Mouse (Mus musculus) midbrain, embryonic 15.5 days (tissue): ENCODE data around the gene Sufu. TPM values are rescaled to one million over a fixed set of nuclear protein-coding genes. Genes with fewer than 3 reads are reported as not detected.

ENCODE experiments used
- ATAC-seq: fragments of 200-750 bp; cut with Nextera tagmentation; replicated peaks from 2 replicates; pipeline ENCODE4 v1.8.0; 2017; ENCODE audit warnings: moderate TSS enrichment
- H3K27ac ChIP-seq: fragments of 300-500 bp; sonication (generic); 2 replicates; pipeline ENCODE4 v1.5.1; 2015; ENCODE audit warnings: mild to moderate bottlenecking, inconsistent platforms
- H3K27me3 ChIP-seq: fragments of 300-500 bp; sonication (generic); replicated peaks from 2 replicates; pipeline ENCODE4 v1.6.1; 2015; ENCODE audit warnings: inconsistent platforms
- H3K36me3 ChIP-seq: fragments of 300-500 bp; sonication (generic); replicated peaks from 2 replicates; pipeline ENCODE4 v1.6.1; 2015; ENCODE audit warnings: inconsistent platforms
- H3K4me1 ChIP-seq: fragments of 300-500 bp; sonication (generic); 2 replicates; pipeline ENCODE4 v1.6.1; 2015; ENCODE audit warnings: inconsistent platforms
- H3K4me2 ChIP-seq: fragments of 300-500 bp; sonication (generic); 2 replicates; pipeline ENCODE4 v1.6.1; 2015; ENCODE audit warnings: inconsistent platforms, mild to moderate bottlenecking, moderate library complexity
- H3K4me3 ChIP-seq: fragments of 300-500 bp; sonication (generic); 2 replicates; pipeline ENCODE4 v1.5.1; 2015; ENCODE audit warnings: mild to moderate bottlenecking, inconsistent platforms
- H3K9ac ChIP-seq: fragments of 300-500 bp; sonication (generic); 2 replicates; pipeline ENCODE4 v1.6.1; 2015; ENCODE audit warnings: mild to moderate bottlenecking, inconsistent platforms
- H3K9me3 ChIP-seq: fragments of 300-500 bp; sonication (generic); 2 replicates; pipeline ENCODE4 v1.6.1; 2016; ENCODE audit warnings: inconsistent platforms
- WGBS: fragments of 180-500 bp; shearing (Covaris S2); methylation state at CpG from one replicate; pipeline ENCODE4 v1.1.7; 2015; ENCODE audit warnings: mixed read lengths; 5-methylcytosine and 5-hydroxymethylcytosine counted together
- polyA plus RNA-seq: library from polyadenylated mRNA; unstranded; fragments of >200 nt; fragmentation: Nextera tagmentation; extraction: Ambion mirVana; gene quantifications from 2 replicates; pipeline ENCODE4 v1.2.1, GENCODE M21; 2015

The Sufu gene
- polyA plus RNA-seq, 1 experiment from 2014 or later, result 24.4 TPM

- no peak overlapping the region for H3K4me3 ChIP-seq
- 42% methylated on average over 10 of the region's 10 CpGs for WGBS
- no peaks in the 10 kb centered on the region for H3K36me3 ChIP-seq
- no peaks in the 10 kb centered on the region for H3K27me3 ChIP-seq
- peaks cover 84% of the 10 kb centered on the region for H3K4me1 ChIP-seq
- H3K9ac ChIP-seq, result no peak overlapping the region
- no peaks in the 10 kb centered on the region for H3K9me3 ChIP-seq
- H3K4me2 ChIP-seq, result no peak overlapping the region
- no peak overlapping the region for H3K27ac ChIP-seq
- no peak for ATAC-seq
These were observed 129.3 kb downstream of the Sufu start for GRCm38 (mm10) chr19:46525691-46526631.

- peaks cover 98% of the 10 kb centered on the region for H3K4me1 ChIP-seq
- no peaks in the 10 kb centered on the region for H3K36me3 ChIP-seq
- H3K27me3 ChIP-seq, result no peaks in the 10 kb centered on the region
- H3K4me3 ChIP-seq, result peak overlapping the region; percentile 24
- peak overlapping the region; percentile 37 for H3K9ac ChIP-seq
- H3K27ac ChIP-seq, result peak overlapping the region; percentile 90
- no peaks in the 10 kb centered on the region for H3K9me3 ChIP-seq
- H3K4me2 ChIP-seq, result peak overlapping the region; percentile 56
- 7% methylated on average over 17 of the region's 17 CpGs for WGBS
- ATAC-seq, result no peak
These were observed 131.2 kb downstream of the Sufu start for GRCm38 (mm10) chr19:46527632-46528528.

- peaks cover 97% of the 10 kb centered on the region for H3K4me1 ChIP-seq
- peak overlapping the region; percentile 37 for H3K9ac ChIP-seq
- under 1% methylated on average over 20 of the region's 20 CpGs for WGBS
These were observed 132.0 kb downstream of the Sufu start for GRCm38 (mm10) chr19:46528529-46529213.

GRCm38 (mm10) chr19:46529601-46530448 lies 133.1 kb downstream of the Sufu start:
- Histone ChIP-seq H3K4me1 (peaks cover 92% of the 10 kb centered on the region), H3K9me3 (no peaks in the 10 kb centered on the region), H3K4me2 (peak overlapping the region; percentile 56), H3K27ac (peak overlapping the region; percentile 90), H3K9ac (peak overlapping the region; percentile 10), H3K4me3 (no peak overlapping the region), H3K27me3 (no peaks in the 10 kb centered on the region), H3K36me3 (no peaks in the 10 kb centered on the region)
- 0 out of 2 replicates have a peak, but pooled peaks have one; percentile 1 for ATAC-seq
- WGBS, result 5% methylated on average over 13 of the region's 13 CpGs

More at GRCm38 (mm10) chr19:46528529-46529213, 132.0 kb downstream of the Sufu start:
- H3K4me2 ChIP-seq, result peak overlapping the region; percentile 56
- peak overlapping the region; percentile 24 for H3K4me3 ChIP-seq
- peak overlapping the region; percentile 90 for H3K27ac ChIP-seq
- no peaks in the 10 kb centered on the region for H3K27me3 ChIP-seq
- no peaks in the 10 kb centered on the region for H3K9me3 ChIP-seq
- ATAC-seq, result peak; percentile 77
- no peaks in the 10 kb centered on the region for H3K36me3 ChIP-seq

GRCm38 (mm10) chr19:46530449-46530990 lies 133.8 kb downstream of the Sufu start:
- 7% methylated on average over 8 of the region's 8 CpGs for WGBS
- H3K4me2 ChIP-seq, result peak overlapping the region; percentile 17
- no peak overlapping the region for H3K4me3 ChIP-seq
- peaks cover 85% of the 10 kb centered on the region for H3K4me1 ChIP-seq
- H3K9me3 ChIP-seq, result no peaks in the 10 kb centered on the region
- ATAC-seq, result no peak
- 0 out of 2 replicates have a peak overlapping the region, but pooled peaks have one; percentile 10 for H3K9ac ChIP-seq
- no peaks in the 10 kb centered on the region for H3K36me3 ChIP-seq
- H3K27ac ChIP-seq, result peak overlapping the region; percentile 90
- no peaks in the 10 kb centered on the region for H3K27me3 ChIP-seq

- 7% methylated on average over 16 of the region's 16 CpGs for WGBS
- Histone ChIP-seq H3K9ac (0 out of 2 replicates have a peak overlapping the region, but pooled peaks have one; percentile 10), H3K27me3 (no peaks in the 10 kb centered on the region), H3K27ac (peak overlapping the region; percentile 90), H3K4me3 (no peak overlapping the region), H3K9me3 (no peaks in the 10 kb centered on the region), H3K4me2 (no peak overlapping the region; the same call in 1 of the 2 replicates), H3K4me1 (peaks cover 76% of the 10 kb centered on the region), H3K36me3 (no peaks in the 10 kb centered on the region)
- no peak for ATAC-seq
These were observed 134.7 kb downstream of the Sufu start for GRCm38 (mm10) chr19:46531071-46532030.

GRCm38 (mm10) chr19:46532031-46532688 lies 135.5 kb downstream of the Sufu start:
- Histone ChIP-seq H3K9ac (peak overlapping the region; percentile 8; the same call in 1 of the 2 replicates), H3K4me1 (peaks cover 70% of the 10 kb centered on the region), H3K4me2 (no peak overlapping the region), H3K27me3 (no peaks in the 10 kb centered on the region), H3K9me3 (no peaks in the 10 kb centered on the region), H3K36me3 (no peaks in the 10 kb centered on the region), H3K4me3 (no peak overlapping the region), H3K27ac (peak overlapping the region; percentile 74)
- no peak for ATAC-seq
- 7% methylated on average over 10 of the region's 10 CpGs for WGBS

GRCm38 (mm10) chr19:46533066-46533465 lies 136.4 kb downstream of the Sufu start:
- 52% methylated on average over 4 of the region's 4 CpGs for WGBS
- H3K9ac ChIP-seq, result peak overlapping the region; percentile 15
- H3K9me3 ChIP-seq, result no peaks in the 10 kb centered on the region

GRCm38 (mm10) chr19:46533525-46533924 lies 136.8 kb downstream of the Sufu start:
- Histone ChIP-seq H3K9ac (no peak overlapping the region), H3K4me2 (no peak overlapping the region), H3K27me3 (no peaks in the 10 kb centered on the region), H3K4me1 (peaks cover 56% of the 10 kb centered on the region), H3K9me3 (no peaks in the 10 kb centered on the region), H3K27ac (peak overlapping the region; percentile 74), H3K4me3 (no peak overlapping the region), H3K36me3 (no peaks in the 10 kb centered on the region)
- 59% methylated on average over 5 of the region's 5 CpGs for WGBS
- no peak for ATAC-seq

More at GRCm38 (mm10) chr19:46533066-46533465, 136.4 kb downstream of the Sufu start:
- no peak overlapping the region for H3K4me2 ChIP-seq
- no peaks in the 10 kb centered on the region for H3K36me3 ChIP-seq
- peak overlapping the region; percentile 74 for H3K27ac ChIP-seq
- H3K4me3 ChIP-seq, result no peak overlapping the region
- no peak for ATAC-seq
- peaks cover 61% of the 10 kb centered on the region for H3K4me1 ChIP-seq
- H3K27me3 ChIP-seq, result no peaks in the 10 kb centered on the region
